8 mouse cellular contexts compared by ENCODE assay signal in the genomic region with DNA sequence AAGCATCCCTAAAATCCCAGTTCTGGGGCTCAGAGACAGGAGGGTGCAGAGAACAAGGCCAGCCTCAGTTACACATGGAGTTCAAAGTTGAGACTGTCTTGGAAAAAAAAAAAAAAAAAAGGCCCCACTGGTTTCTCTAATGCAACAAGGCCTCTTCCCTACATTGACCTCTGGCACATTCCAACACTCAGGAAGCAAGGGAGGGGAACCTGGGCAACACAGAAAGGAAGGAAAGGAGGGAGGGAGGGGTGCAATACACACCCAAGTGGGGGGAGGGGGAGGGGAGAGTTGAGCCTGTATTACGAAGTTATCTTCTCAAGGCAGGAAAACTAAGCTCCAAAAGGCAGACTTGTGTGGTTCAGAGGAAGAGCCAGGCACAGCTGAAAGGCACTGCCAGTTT. TPM values are rescaled to one million over a fixed set of nuclear protein-coding genes. Genes with fewer than 3 reads are reported as not detected.
DNase-seq lines count a peak whose midpoint lies in the region; ATAC-seq and TF ChIP-seq lines count a peak whose summit lies in the region.

No protein-coding gene starts in this region.

- ATAC-seq in midbrain, embryonic 14.5 days (ENCODE audit: low FRiP score, low TSS enrichment): no peak

- H3K4me2 ChIP-seq in midbrain, embryonic 14.5 days (ENCODE audit: low read length): no peak overlapping the region

- peaks cover 2% of the 10 kb centered on the region; the same call in 1 of the 2 replicates for H3K9me3 ChIP-seq in midbrain, embryonic 14.5 days (ENCODE audit: control insufficient read depth, low read length)

- peak; percentile 20 for DNase-seq in ovary, postnatal 36 days (ENCODE audit: low spot score)
- no peak for DNase-seq in ovary, adult 18-20 months (ENCODE audit: low spot score)
- peak; percentile 77 for DNase-seq in heart, adult 8-10 months (ENCODE audit: low spot score)
- peak; percentile 81 for DNase-seq in kidney, adult 2 months
- DNase-seq in midbrain, embryonic 14.5 days: no peak
- no peak for DNase-seq in right cerebral cortex, postnatal 4 days
- no peak for DNase-seq in MN1 (ENCODE audit: low spot score)
- no peak for DNase-seq in ovary, postnatal 10 days (ENCODE audit: low spot score)

- H3K4me3 ChIP-seq in kidney, adult 2 months (ENCODE audit: insufficient read depth, low read depth, low read length): no peak overlapping the region
- H3K4me3 ChIP-seq in midbrain, embryonic 14.5 days (replicated peaks; ENCODE audit: low read depth, low read length): no peak overlapping the region

- peaks cover 10% of the 10 kb centered on the region for H3K4me1 ChIP-seq in kidney, adult 2 months (ENCODE audit: control insufficient read depth, insufficient read depth, low read length)
- H3K4me1 ChIP-seq in midbrain, embryonic 14.5 days (ENCODE audit: control insufficient read depth, insufficient read depth, low read length): peaks cover 13% of the 10 kb centered on the region

- TF ChIP-seq POLR2A in kidney, adult 2 months (IDR thresholded peaks at IDR 0.05; ENCODE audit: low read depth, low read length): no peak

- no peaks in the 10 kb centered on the region for H3K36me3 ChIP-seq in kidney, adult 2 months (ENCODE audit: control insufficient read depth, insufficient read depth, low read length)
- no peaks in the 10 kb centered on the region for H3K36me3 ChIP-seq in midbrain, embryonic 14.5 days (ENCODE audit: control insufficient read depth, insufficient read depth, low read length)

- no peaks in the 10 kb centered on the region for H3K27me3 ChIP-seq in kidney, adult 2 months (replicated peaks; ENCODE audit: control insufficient read depth, insufficient read depth, low read length)
- H3K27me3 ChIP-seq in midbrain, embryonic 14.5 days (ENCODE audit: control insufficient read depth, insufficient read depth, low read length): no peaks in the 10 kb centered on the region

- no peak overlapping the region for H3K9ac ChIP-seq in midbrain, embryonic 14.5 days (replicated peaks; ENCODE audit: low read length)

- peak overlapping the region; percentile 71 for H3K27ac ChIP-seq in kidney, adult 2 months (ENCODE audit: insufficient read depth, low read depth, low read length)
- peak overlapping the region; percentile 60; the same call in 1 of the 2 replicates for H3K27ac ChIP-seq in midbrain, embryonic 14.5 days (replicated peaks; ENCODE audit: low read depth, low read length)

- 9% methylated on average over 1 of the region's 1 CpGs for WGBS in kidney, adult 2 months
- 6% methylated on average over 1 of the region's 1 CpGs for WGBS in midbrain, embryonic 14.5 days

- TF ChIP-seq CTCF in kidney, adult 2 months (conservative IDR thresholded peaks at IDR 0.05; ENCODE audit: insufficient read depth, insufficient read length, low read depth, low read length): no peak

RNA-seq across cellular contexts. Expression of a gene that starts 13.4 kb away (rescaled TPM):
- total RNA-seq in heart, adult 8-10 months (2022): 10 to 100 TPM; 44.4 to 62.9 (median 52.5) TPM
- polyA plus RNA-seq in kidney, adult 2 months (2012; rRNA removed): 7.7 and 9.0 TPM in 2 replicates
- 3.0 and 3.5 TPM in 2 replicates for polyA plus RNA-seq in midbrain, embryonic 14.5 days (2014; fragmentation: Nextera tagmentation; extraction: Ambion mirVana)

Comparison
In these comparisons a context has a peak if more than half of its experiments do, and no peak if none do; other contexts are left out.
1. DNase-seq: peak in ovary, postnatal 36 days (single experiment), heart, adult 8-10 months (single experiment) and kidney, adult 2 months (single experiment); none in ovary, adult 18-20 months (single experiment), midbrain, embryonic 14.5 days (single experiment), right cerebral cortex, postnatal 4 days (single experiment), MN1 (single experiment) and ovary, postnatal 10 days (single experiment).